Mouse (Mus musculus): ENCODE results near the gene Bex1.
A peak's percentile ranks its signal among the peaks of the same experiment; 100 is the strongest.
"Not testable (repeated sequence)": the region's sequence is repeated elsewhere in the genome, so short reads cannot be mapped to it uniquely, and the experiment has no call there.

Bex1 gene

GRCm38 (mm10) chrX:136214729-136215677, at the start of gene Bex1, which contains the start of gene Tceal7:
Gene Bex1 (minus strand): TSS chrX:136215513.
Gene Tceal7 (plus strand): TSS chrX:136214779.
- not testable (repeated sequence) for DNase-seq

GRCm38 (mm10) chrX:136252023-136252729, 36.9 kb upstream of the Bex1 start:
- DNase-seq = no peak

- DNase-seq = no peak
Observed at GRCm38 (mm10) chrX:136249671-136250070, 34.4 kb upstream of the Bex1 start.

GRCm38 (mm10) chrX:136248811-136249210, 33.5 kb upstream of the Bex1 start:
- DNase-seq = no peak

GRCm38 (mm10) chrX:136245521-136246071, 30.3 kb upstream of the Bex1 start:
- peak; percentile 11 for DNase-seq

- peak; percentile 52 for DNase-seq
Observed at GRCm38 (mm10) chrX:136244574-136245229, 29.4 kb upstream of the Bex1 start, which contains the start of gene Tceal9. Gene Tceal9 (plus strand): TSS chrX:136245079.

GRCm38 (mm10) chrX:136243181-136243580, 27.9 kb upstream of the Bex1 start:
- no peak for DNase-seq

- DNase-seq = peak; percentile 23
Observed at GRCm38 (mm10) chrX:136238118-136238517, 22.8 kb upstream of the Bex1 start.

GRCm38 (mm10) chrX:136227768-136228167, 12.5 kb upstream of the Bex1 start:
- DNase-seq = no peak

- no peak for DNase-seq
Observed at GRCm38 (mm10) chrX:136223714-136224113, 8.4 kb upstream of the Bex1 start.

- no peak for DNase-seq
Observed at GRCm38 (mm10) chrX:136216303-136216702, 990 bp upstream of the Bex1 start.

- no peak for DNase-seq
Observed at GRCm38 (mm10) chrX:136213396-136213795, 1.9 kb downstream of the Bex1 start.

GRCm38 (mm10) chrX:136204406-136204805, 10.9 kb downstream of the Bex1 start:
- no peak for DNase-seq

- no peak for DNase-seq
Observed at GRCm38 (mm10) chrX:136203664-136204066, 11.6 kb downstream of the Bex1 start, which contains the start of gene Tceal5. Gene Tceal5 (minus strand): TSS chrX:136203876.

GRCm38 (mm10) chrX:136203257-136203656, 12.1 kb downstream of the Bex1 start:
- no peak for DNase-seq

- DNase-seq = peak; percentile 48
Observed at GRCm38 (mm10) chrX:136196873-136197272, 18.4 kb downstream of the Bex1 start.

- DNase-seq = no peak
Observed at GRCm38 (mm10) chrX:136195193-136195944, 19.9 kb downstream of the Bex1 start.

GRCm38 (mm10) chrX:136183107-136183506, 32.2 kb downstream of the Bex1 start:
- DNase-seq = no peak

- peak; percentile 25 for DNase-seq
Observed at GRCm38 (mm10) chrX:136180897-136181553, 34.3 kb downstream of the Bex1 start.

GRCm38 (mm10) chrX:136172786-136173185, 42.5 kb downstream of the Bex1 start:
- no peak for DNase-seq

- peak; percentile 20 for DNase-seq
Observed at GRCm38 (mm10) chrX:136172118-136172551, 43.2 kb downstream of the Bex1 start, which contains the start of gene Tceal8. Gene Tceal8 (minus strand): TSS chrX:136172342.
